Mouse (Mus musculus): ENCODE data around the gene Rora. TPM values are rescaled to one million over a fixed set of nuclear protein-coding genes. Genes with fewer than 3 reads are reported as not detected.

The Rora gene
- polyA plus RNA-seq, 1 experiment, result 5.0 TPM

GRCm38 (mm10) chr9:69336063-69336462 lies 682.5 kb downstream of the Rora start:
- no peak overlapping the region for H3K4me3 ChIP-seq (ENCODE audit: insufficient read depth, low read length)

DNA sequence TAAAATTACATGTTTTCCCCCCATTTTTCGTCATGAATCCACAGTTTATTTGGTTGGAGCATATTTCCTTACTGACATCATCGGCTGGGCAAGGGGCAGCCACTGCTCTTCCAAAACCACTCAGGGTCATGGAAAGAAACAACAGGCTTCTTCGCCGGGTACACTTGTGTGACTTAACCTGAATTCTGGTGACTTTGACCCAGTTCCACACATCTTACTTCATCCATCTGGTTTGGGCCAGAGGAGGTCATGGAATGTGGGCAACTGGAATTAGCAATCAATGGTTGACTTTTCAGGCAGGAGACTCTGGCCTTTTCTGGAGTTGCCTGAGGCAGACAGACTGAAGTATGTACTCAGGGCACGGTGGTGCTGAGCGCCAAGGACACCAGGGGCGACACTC lies 685.6 kb downstream of the Rora start:
- TF ChIP-seq POLR2A (IDR thresholded peaks at IDR 0.05; ENCODE audit: borderline replicate concordance, low read depth, low read length) (no peak), CTCF (IDR thresholded peaks at IDR 0.05; ENCODE audit: low read depth, low read length) (no peak)
- no peak overlapping the region for H3K27ac ChIP-seq (ENCODE audit: insufficient read depth, low read depth, low read length)
- H3K4me1 ChIP-seq (ENCODE audit: control insufficient read depth, insufficient read depth, low read length), result peaks cover 10% of the 10 kb centered on the region
- no peak overlapping the region for H3K4me3 ChIP-seq (ENCODE audit: insufficient read depth, low read length)

More at GRCm38 (mm10) chr9:69336063-69336462, 682.5 kb downstream of the Rora start:
- Histone ChIP-seq H3K4me1 (ENCODE audit: control insufficient read depth, insufficient read depth, low read length) (peaks cover 10% of the 10 kb centered on the region), H3K27ac (ENCODE audit: insufficient read depth, low read depth, low read length) (no peak overlapping the region)
- TF ChIP-seq POLR2A (IDR thresholded peaks at IDR 0.05; ENCODE audit: borderline replicate concordance, low read depth, low read length) (no peak), CTCF (IDR thresholded peaks at IDR 0.05; ENCODE audit: low read depth, low read length) (no peak)

DNA sequence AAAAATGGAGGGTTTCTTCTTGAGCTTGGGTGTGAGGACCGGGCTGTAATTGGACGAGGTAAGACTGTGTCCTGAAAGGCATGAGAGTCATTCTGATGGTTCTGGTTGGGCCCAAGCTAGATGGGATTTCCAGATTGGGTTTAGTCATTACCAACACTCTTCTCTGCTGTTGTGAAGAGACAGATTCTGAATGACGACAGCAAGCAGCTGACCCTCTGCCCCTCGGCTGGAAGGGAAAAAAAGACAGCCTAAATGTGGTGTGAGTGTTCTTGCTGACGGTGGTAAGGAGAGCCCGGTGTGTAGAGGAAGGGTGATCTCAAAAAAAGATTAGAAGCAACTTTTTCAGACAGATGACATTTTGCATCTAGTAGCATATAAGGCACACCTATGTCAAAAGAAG lies 686.2 kb downstream of the Rora start:
- Histone ChIP-seq H3K4me3 (ENCODE audit: insufficient read depth, low read length) (no peak overlapping the region), H3K4me1 (ENCODE audit: control insufficient read depth, insufficient read depth, low read length) (peaks cover 10% of the 10 kb centered on the region), H3K27ac (ENCODE audit: insufficient read depth, low read depth, low read length) (no peak overlapping the region)
- no peak for TF ChIP-seq POLR2A (IDR thresholded peaks at IDR 0.05; ENCODE audit: borderline replicate concordance, low read depth, low read length)
- no peak for TF ChIP-seq CTCF (IDR thresholded peaks at IDR 0.05; ENCODE audit: low read depth, low read length)

GRCm38 (mm10) chr9:69340421-69340820 lies 686.8 kb downstream of the Rora start:
- Histone ChIP-seq H3K4me1 (ENCODE audit: control insufficient read depth, insufficient read depth, low read length) (peaks cover 10% of the 10 kb centered on the region), H3K4me3 (ENCODE audit: insufficient read depth, low read length) (no peak overlapping the region), H3K27ac (ENCODE audit: insufficient read depth, low read depth, low read length) (no peak overlapping the region)
- TF ChIP-seq POLR2A (IDR thresholded peaks at IDR 0.05; ENCODE audit: borderline replicate concordance, low read depth, low read length), result no peak
- no peak for TF ChIP-seq CTCF (IDR thresholded peaks at IDR 0.05; ENCODE audit: low read depth, low read length)

DNA sequence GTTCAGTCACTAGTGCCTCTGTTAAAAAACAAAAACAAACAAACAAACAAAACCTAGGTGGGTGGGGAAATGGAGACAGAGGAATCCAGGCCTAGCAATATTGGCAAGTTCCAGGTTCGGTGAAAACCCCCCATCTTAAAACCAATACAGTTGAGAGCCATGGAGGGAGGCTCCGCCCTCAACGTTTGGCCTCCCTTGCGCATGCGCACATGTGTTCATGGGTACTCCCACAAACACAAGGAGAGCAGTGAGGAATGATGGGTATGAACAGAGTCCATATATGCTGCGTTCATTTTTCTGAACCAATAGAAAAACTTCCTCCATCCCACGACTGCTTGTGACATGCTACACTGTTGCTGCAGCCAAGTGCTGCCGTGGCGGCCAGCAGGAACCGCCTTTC lies 690.3 kb downstream of the Rora start:
- no peak overlapping the region for H3K4me3 ChIP-seq (ENCODE audit: insufficient read depth, low read length)
- no peaks in the 10 kb centered on the region for H3K4me1 ChIP-seq (ENCODE audit: control insufficient read depth, insufficient read depth, low read length)
- TF ChIP-seq POLR2A (IDR thresholded peaks at IDR 0.05; ENCODE audit: borderline replicate concordance, low read depth, low read length) (no peak), CTCF (IDR thresholded peaks at IDR 0.05; ENCODE audit: low read depth, low read length) (no peak)
- H3K27ac ChIP-seq (ENCODE audit: insufficient read depth, low read depth, low read length), result no peak overlapping the region

- H3K27ac ChIP-seq (ENCODE audit: insufficient read depth, low read depth, low read length), result no peak overlapping the region
- no peaks in the 10 kb centered on the region for H3K4me1 ChIP-seq (ENCODE audit: control insufficient read depth, insufficient read depth, low read length)
- TF ChIP-seq POLR2A (IDR thresholded peaks at IDR 0.05; ENCODE audit: borderline replicate concordance, low read depth, low read length) (no peak), CTCF (IDR thresholded peaks at IDR 0.05; ENCODE audit: low read depth, low read length) (no peak)
Measured at GRCm38 (mm10) chr9:69345550-69345949, 692.0 kb downstream of the Rora start.

GRCm38 (mm10) chr9:69347796-69348195 lies 694.2 kb downstream of the Rora start:
- Histone ChIP-seq H3K4me3 (ENCODE audit: insufficient read depth, low read length) (no peak overlapping the region), H3K4me1 (ENCODE audit: control insufficient read depth, insufficient read depth, low read length) (no peaks in the 10 kb centered on the region), H3K27ac (ENCODE audit: insufficient read depth, low read depth, low read length) (no peak overlapping the region)
- no peak for TF ChIP-seq CTCF (IDR thresholded peaks at IDR 0.05; ENCODE audit: low read depth, low read length)
- TF ChIP-seq POLR2A (IDR thresholded peaks at IDR 0.05; ENCODE audit: borderline replicate concordance, low read depth, low read length), result no peak

More at GRCm38 (mm10) chr9:69345550-69345949, 692.0 kb downstream of the Rora start:
- no peak overlapping the region for H3K4me3 ChIP-seq (ENCODE audit: insufficient read depth, low read length)

DNA sequence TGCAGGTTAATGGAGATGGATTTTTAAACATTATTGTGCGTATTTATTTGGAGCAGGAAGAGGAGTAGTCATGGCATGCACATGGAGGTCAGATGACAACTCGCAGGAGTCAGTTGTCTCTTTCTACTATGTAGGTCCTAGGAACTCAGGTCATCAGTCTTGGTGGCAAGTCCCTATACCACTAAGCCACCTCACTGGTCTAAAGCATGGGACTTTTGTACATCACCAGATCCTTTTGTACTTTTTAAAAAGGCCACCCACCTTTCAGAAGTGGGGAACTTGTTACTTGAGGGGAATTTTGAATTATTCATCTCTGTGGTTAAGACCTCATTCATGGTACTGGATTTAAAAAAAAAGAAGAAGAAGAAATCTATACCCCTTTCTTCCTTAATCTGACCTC lies 696.0 kb downstream of the Rora start:
- Histone ChIP-seq H3K4me3 (ENCODE audit: insufficient read depth, low read length) (no peak overlapping the region), H3K4me1 (ENCODE audit: control insufficient read depth, insufficient read depth, low read length) (no peaks in the 10 kb centered on the region), H3K27ac (ENCODE audit: insufficient read depth, low read depth, low read length) (no peak overlapping the region)
- no peak for TF ChIP-seq POLR2A (IDR thresholded peaks at IDR 0.05; ENCODE audit: borderline replicate concordance, low read depth, low read length)
- TF ChIP-seq CTCF (IDR thresholded peaks at IDR 0.05; ENCODE audit: low read depth, low read length), result no peak

DNA sequence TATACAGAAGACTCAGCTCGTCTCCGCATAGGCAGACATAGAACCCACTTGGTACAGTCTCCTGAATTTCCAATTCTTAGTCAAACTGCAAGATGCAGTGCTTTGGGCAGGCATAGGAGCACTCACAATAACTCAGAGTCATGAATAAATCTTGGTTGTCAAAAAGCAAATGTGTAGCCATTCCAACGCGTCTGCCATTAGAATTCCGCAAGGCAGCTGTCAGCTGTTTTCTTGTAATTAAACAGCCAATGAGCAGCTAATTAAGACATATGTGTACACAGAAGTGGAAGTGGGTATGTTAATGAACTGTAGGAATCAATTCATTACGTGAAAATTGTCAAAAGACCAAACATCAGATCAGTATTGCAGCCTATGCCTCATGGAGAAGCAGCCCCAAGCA lies 700.6 kb downstream of the Rora start:
- Histone ChIP-seq H3K27ac (ENCODE audit: insufficient read depth, low read depth, low read length) (no peak overlapping the region), H3K4me3 (ENCODE audit: insufficient read depth, low read length) (no peak overlapping the region), H3K4me1 (ENCODE audit: control insufficient read depth, insufficient read depth, low read length) (no peaks in the 10 kb centered on the region)
- TF ChIP-seq CTCF (IDR thresholded peaks at IDR 0.05; ENCODE audit: low read depth, low read length), result no peak
- TF ChIP-seq POLR2A (IDR thresholded peaks at IDR 0.05; ENCODE audit: borderline replicate concordance, low read depth, low read length), result no peak

DNA sequence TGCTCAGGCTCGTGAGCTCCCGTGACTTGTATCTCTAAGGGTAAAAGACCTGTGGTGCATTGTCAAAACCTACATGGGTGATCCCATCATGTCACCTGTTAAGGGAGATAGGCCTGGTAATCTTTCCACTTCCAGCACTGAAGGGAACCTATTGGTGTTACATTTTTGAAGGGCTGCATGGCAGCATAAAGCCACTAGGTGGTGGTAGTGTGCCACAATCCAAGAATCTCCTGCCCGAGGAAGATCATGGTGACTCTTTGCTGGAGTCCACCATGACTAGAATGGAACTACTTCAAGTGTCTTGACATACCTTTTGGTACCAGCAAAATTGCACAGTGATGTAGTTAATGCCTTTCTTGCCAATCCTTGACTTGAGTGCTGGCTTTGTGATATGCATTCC lies 704.2 kb downstream of the Rora start:
- no peak overlapping the region for H3K27ac ChIP-seq (ENCODE audit: insufficient read depth, low read depth, low read length)
- H3K4me1 ChIP-seq (ENCODE audit: control insufficient read depth, insufficient read depth, low read length), result no peaks in the 10 kb centered on the region
- H3K4me3 ChIP-seq (ENCODE audit: insufficient read depth, low read length), result no peak overlapping the region
- TF ChIP-seq CTCF (IDR thresholded peaks at IDR 0.05; ENCODE audit: low read depth, low read length) (no peak; the same call in 1 of the 2 replicates), POLR2A (IDR thresholded peaks at IDR 0.05; ENCODE audit: borderline replicate concordance, low read depth, low read length) (no peak)

GRCm38 (mm10) chr9:69358797-69359196 lies 705.2 kb downstream of the Rora start:
- H3K4me1 ChIP-seq (ENCODE audit: control insufficient read depth, insufficient read depth, low read length), result no peaks in the 10 kb centered on the region
- no peak for TF ChIP-seq POLR2A (IDR thresholded peaks at IDR 0.05; ENCODE audit: borderline replicate concordance, low read depth, low read length)
- no peak for TF ChIP-seq CTCF (IDR thresholded peaks at IDR 0.05; ENCODE audit: low read depth, low read length)
- H3K27ac ChIP-seq (ENCODE audit: insufficient read depth, low read depth, low read length), result no peak overlapping the region
- H3K4me3 ChIP-seq (ENCODE audit: insufficient read depth, low read length), result no peak overlapping the region
